Mouse (Mus musculus): ENCODE results near the gene Il2rb. TPM values are rescaled to one million over a fixed set of nuclear protein-coding genes. Genes with fewer than 3 reads are reported as not detected.

Gene Il2rb
- polyA plus RNA-seq (2014; fragmentation: Illumina TruSeq; extraction: RNeasy Lipid Tissue Mini Kit (QIAGEN cat#74804); ENCODE audit: low read depth, low replicate concordance), result 0.08 TPM

DNA sequence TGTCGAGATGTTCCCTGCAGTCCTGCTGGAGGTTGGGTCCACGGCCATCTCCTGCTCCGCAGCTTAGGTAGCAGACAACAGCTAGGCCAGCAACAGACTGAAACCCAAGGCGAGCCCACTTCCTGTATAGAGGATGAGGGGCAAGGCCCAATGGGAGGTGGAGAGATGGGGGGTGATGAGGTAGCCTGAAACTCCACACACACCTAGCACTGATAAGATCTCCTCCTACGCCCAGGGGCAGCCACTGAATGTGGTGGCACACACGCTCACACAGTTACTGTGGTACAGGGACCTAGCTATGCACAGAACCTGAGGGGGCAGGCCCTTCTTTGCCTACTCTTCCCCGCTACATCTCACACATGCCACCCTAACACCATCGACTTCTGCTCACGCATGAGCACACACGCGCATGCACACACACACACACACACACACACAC, at the start of gene Il2rb:
Gene Il2rb (minus strand): TSS at position 304 of the 439 bp plus-strand sequence.

DNA sequence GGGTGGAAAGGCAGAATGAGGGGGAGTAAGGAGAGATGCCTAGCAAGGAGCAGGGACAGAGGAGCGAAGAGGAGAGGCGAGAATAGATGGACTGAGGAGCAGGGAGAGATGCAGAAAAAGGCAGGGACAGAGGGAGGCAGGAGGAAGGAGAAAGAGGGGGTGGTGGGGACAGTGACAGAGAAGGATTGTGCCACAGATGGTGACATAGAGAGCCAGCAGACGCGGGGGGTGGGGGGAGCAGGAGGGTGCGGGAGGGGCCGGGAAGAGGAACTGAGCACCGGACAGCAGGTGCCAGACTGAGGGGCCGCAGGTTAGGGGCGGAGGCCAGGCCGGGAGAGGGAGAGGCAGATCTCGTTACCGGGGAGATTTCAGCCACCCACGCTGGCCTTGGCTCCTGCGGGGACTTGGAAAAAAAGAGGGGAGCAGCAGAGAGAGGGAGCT, 49.5 kb upstream of the Il2rb start, which contains the start of gene Sstr3:
Gene Sstr3 (minus strand): TSS at position 125 of the 441 bp plus-strand sequence.

DNA sequence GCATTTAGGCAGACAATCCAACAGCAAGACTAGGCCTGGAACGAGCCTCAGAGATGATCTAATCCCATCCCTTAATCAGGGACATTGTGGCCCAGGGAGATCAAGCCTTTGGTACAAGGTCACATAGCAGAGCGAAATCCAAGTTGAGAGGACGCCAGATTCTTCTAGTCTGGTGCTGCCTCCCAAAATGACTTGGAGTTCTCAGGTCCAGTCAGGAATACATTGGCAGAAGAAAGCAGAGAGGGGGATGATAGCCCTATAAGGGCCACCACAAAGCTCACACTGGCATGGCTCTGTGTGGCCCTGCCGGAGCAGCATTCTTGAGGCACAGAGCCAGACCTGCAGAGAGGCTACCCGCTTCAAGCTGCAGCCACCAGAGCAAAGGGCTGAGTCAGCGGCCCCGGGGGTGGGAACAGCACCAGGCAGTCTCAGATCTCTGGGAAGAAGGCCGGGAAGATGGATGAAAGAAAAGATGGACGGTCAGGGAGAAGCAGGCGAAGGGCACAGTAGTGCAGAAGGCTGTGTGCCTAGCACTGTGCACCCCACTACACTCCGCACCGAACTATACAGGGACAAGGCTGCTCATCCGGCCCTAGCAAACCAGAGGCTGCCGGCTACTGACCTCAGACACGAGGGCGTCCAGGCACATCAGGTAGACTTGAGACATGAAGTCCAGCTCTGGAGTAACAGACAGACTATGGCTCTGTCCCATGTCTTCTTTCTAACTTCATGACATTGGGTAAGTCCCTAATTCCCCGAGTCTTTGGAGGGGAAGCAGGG, 35.8 kb upstream of the Il2rb start, which contains the start of gene C1qtnf6:
Gene C1qtnf6 (minus strand): TSS at position 746 of the 780 bp plus-strand sequence.

DNA sequence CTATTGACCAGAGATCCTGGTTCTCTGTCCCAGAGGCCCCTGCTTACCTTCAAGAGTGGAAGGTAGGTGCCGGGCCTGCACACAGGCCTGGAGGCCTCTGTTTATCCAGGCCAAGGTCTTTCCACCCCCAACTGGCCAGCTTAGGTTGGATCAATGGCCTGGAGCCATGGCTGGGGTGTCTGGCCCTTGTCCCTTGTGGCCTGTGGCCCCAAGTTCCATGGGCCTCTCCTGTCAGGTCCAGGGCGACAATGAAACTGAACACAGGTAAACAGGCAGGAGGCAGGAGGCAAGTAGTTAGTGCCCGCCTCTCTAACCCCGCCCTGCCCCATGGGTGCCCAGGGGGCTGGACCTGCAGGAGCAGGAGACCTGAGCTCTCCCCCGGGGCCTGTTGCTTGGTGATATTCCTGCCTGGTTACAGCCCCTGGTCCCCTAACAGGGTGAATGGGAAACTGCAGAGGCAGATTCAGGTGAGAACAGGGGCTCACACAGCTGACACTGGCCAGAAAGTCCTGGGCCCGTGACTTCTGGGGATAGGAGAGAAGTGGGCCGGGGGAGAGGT, 26.6 kb downstream of the Il2rb start, which contains the start of gene Tmprss6:
Gene Tmprss6 (minus strand): TSS at position 256 of the 559 bp plus-strand sequence.

Other genes starting within 250 kb of the Il2rb start
- 0.69 TPM for gene Csf2rb2, start 189.6 kb downstream of the Il2rb start, polyA plus RNA-seq (2014; fragmentation: Illumina TruSeq; extraction: RNeasy Lipid Tissue Mini Kit (QIAGEN cat#74804); ENCODE audit: low read depth, low replicate concordance)
- 0.69 TPM for gene Csf2rb, start 169.5 kb downstream of the Il2rb start, polyA plus RNA-seq (2014; fragmentation: Illumina TruSeq; extraction: RNeasy Lipid Tissue Mini Kit (QIAGEN cat#74804); ENCODE audit: low read depth, low replicate concordance)
- gene Tex33, start 99.4 kb downstream of the Il2rb start, polyA plus RNA-seq (2014; fragmentation: Illumina TruSeq; extraction: RNeasy Lipid Tissue Mini Kit (QIAGEN cat#74804); ENCODE audit: low read depth, low replicate concordance), result not detected
- gene Tst, start 89.4 kb downstream of the Il2rb start, polyA plus RNA-seq (2014; fragmentation: Illumina TruSeq; extraction: RNeasy Lipid Tissue Mini Kit (QIAGEN cat#74804); ENCODE audit: low read depth, low replicate concordance), result 1.7 TPM
- 3.1 TPM for gene Mpst, start 88.9 kb downstream of the Il2rb start, polyA plus RNA-seq (2014; fragmentation: Illumina TruSeq; extraction: RNeasy Lipid Tissue Mini Kit (QIAGEN cat#74804); ENCODE audit: low read depth, low replicate concordance)
- gene Kctd17, start 66.7 kb downstream of the Il2rb start, polyA plus RNA-seq (2014; fragmentation: Illumina TruSeq; extraction: RNeasy Lipid Tissue Mini Kit (QIAGEN cat#74804); ENCODE audit: low read depth, low replicate concordance), result 5.6 TPM
- gene Tmprss6, start 26.6 kb downstream of the Il2rb start, polyA plus RNA-seq (2014; fragmentation: Illumina TruSeq; extraction: RNeasy Lipid Tissue Mini Kit (QIAGEN cat#74804); ENCODE audit: low read depth, low replicate concordance), result not detected
- gene C1qtnf6, start 36.1 kb upstream of the Il2rb start, polyA plus RNA-seq (2014; fragmentation: Illumina TruSeq; extraction: RNeasy Lipid Tissue Mini Kit (QIAGEN cat#74804); ENCODE audit: low read depth, low replicate concordance), result 1.4 TPM
- gene Sstr3, start 49.4 kb upstream of the Il2rb start, polyA plus RNA-seq (2014; fragmentation: Illumina TruSeq; extraction: RNeasy Lipid Tissue Mini Kit (QIAGEN cat#74804); ENCODE audit: low read depth, low replicate concordance), result not detected
- gene Rac2, start 77.5 kb upstream of the Il2rb start, polyA plus RNA-seq (2014; fragmentation: Illumina TruSeq; extraction: RNeasy Lipid Tissue Mini Kit (QIAGEN cat#74804); ENCODE audit: low read depth, low replicate concordance), result 0.28 TPM
- gene Cyth4, start 101.8 kb upstream of the Il2rb start, polyA plus RNA-seq (2014; fragmentation: Illumina TruSeq; extraction: RNeasy Lipid Tissue Mini Kit (QIAGEN cat#74804); ENCODE audit: low read depth, low replicate concordance), result 0.97 TPM
- not detected for gene Elfn2, start 223.5 kb upstream of the Il2rb start, polyA plus RNA-seq (2014; fragmentation: Illumina TruSeq; extraction: RNeasy Lipid Tissue Mini Kit (QIAGEN cat#74804); ENCODE audit: low read depth, low replicate concordance)